Mouse (Mus musculus) embryo, embryonic 9.5 days (tissue): Measurements from ENCODE around the gene Prkg1.
"Not testable (repeated sequence)": the region's sequence is repeated elsewhere in the genome, so short reads cannot be mapped to it uniquely, and the experiment has no call there.

Experiments used
- DNase-seq: peaks from one replicate; pipeline ENCODE4 v3.0.0-alpha.2; 2017; ENCODE audit errors: extremely low spot score

Gene Prkg1

DNA sequence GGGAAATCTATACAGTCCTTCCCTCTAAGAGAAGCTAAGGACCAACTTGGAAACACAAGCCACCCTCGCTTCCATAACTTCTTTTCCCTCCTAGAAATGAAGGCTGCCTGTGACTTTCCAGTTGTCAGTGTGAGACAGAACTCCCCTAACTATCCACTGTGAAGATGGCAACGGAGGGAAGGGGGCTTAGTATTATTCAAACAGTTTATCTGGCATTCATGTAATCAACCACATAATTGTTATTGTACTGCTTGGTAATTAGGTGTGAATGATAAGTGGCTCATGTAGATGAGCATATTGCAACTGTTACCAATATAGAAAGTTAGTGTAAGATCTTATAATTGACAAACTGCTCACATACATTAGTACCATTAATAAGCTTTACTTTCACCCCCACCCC, 333.4 kb downstream of the Prkg1 start:
- DNase-seq: no peak

DNA sequence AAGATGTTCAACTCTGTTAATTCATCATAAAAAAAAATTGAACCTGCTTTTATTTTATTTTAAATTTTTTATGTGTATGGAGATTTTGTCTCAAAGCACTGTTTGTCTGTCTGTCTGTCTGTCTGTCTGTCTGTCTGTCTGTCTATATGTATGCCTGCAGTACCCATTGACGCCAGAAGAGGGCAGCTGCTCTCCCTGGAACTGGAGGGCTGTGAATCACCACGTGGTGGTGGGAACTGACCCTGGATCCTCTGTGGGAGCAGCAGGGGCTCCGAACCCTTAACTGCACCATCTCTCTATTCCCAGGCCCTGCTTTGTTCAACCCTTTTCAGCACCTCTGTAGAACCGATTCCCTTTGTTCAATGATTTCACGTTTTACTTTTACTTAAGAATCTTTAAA, 338.7 kb downstream of the Prkg1 start:
- no peak for DNase-seq

DNA sequence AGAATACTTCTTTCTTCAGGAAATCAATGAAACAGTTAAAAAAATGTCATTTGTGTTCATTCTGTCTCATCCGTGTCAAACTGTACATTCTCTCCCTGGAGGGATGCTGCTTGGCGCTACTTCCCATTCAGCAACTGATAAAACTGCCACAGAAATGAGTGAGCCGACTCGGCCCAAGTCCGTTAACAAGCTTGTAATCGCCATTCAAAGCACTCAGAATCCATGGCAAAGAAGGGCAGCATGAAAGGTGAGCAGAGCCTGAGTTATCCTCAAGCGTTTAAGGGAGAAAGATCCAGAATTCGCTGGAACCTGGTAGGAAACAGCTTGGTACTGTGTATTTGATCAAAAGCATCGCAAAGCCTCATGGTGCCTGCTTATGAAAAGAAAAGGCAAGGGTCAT, 339.6 kb downstream of the Prkg1 start:
- no peak for DNase-seq

DNA sequence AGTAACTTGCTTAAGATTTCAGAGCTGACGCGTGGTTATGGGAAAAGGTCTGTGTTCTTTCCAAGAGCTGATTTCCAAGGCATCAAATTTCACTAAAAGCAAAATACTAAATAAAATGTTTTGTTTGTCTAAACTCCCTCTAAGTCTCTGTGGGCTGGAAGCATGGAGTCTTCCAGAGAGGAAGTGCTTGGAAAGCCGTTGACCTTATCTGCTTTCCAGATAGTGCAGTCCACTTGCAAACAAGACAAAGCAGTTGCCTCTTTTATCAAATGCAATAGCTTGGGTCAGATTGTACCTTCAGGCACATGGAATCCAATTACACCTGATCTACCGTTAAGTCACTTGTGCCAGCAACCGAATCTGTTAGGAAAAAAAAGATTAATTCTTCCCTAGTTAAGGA, 340.5 kb downstream of the Prkg1 start:
- DNase-seq: no peak

DNA sequence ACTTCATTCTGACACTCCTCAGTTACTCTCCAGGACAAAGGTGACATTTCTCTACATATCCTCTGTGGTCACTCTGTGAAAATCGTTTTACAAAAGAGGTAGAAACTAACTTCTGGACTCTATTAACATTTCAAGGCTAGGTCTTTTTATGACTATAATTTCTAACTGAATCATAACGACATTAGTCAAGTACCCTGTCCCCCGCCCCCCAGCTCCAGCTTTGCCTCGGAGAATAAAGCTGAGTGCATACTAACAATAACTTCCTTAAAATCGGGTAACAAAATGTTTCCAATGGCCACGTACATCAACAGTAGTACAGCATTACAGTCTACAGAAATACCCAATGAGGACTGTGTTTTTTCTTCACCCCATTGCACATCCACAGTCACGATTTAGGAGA, 351.3 kb downstream of the Prkg1 start:
- DNase-seq: no peak

DNA sequence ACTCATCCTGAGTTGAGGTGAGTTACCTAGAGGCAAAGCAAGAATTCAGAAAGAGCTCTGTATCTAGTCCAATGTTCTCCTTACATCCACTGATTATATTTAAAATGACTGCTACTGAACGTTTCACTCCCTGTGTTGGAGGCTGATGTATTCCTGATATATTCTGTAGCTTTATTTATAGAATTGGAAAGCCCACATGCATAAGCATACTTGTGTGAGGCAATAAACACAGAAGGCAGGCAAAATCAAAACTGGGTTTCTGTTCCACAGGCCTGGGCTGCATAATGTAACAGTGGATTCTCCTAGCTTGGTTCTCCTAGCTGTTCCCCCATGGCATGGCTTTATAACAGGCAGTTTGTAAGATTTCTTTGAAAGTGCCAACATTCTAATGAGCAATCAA, 368.7 kb downstream of the Prkg1 start:
- DNase-seq: no peak

DNA sequence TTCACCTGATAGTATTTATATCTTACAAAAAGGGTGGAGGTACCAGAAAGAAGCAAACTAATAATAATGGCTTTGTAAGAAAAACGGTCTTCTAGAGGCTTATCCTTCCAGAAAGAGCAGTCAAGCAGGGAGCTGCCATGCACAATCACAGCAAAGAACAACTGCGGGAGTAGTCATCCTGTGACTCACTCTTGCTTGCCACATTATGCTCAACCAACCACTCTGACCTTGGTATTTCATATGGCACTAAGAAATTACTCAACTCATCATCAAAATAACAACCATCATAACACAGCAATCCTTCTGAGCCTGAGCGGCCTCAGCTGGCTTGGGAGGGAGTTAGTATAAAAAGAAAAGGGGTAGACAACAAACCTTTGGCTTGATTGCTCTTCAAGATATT, 379.5 kb downstream of the Prkg1 start:
- no peak for DNase-seq

DNA sequence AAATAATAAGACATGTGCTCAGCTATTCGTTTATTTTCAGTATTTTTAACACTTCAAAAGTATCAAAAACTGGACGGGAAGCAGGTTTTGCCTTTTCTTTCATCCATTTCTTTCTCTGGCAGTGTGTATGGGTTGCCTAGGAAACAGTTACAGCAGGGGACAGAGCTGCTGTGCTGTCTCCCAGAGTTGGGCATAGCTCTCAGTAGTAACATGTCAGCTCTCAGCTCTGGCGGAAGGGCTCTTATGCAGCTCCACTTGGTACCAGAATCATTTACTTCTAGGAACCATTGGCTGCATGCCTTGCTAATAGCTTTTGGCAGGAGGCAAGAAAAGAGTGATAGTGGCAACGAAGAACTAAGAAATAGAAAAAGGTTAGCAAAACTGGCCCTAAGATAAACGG, 381.0 kb downstream of the Prkg1 start:
- no peak for DNase-seq

DNA sequence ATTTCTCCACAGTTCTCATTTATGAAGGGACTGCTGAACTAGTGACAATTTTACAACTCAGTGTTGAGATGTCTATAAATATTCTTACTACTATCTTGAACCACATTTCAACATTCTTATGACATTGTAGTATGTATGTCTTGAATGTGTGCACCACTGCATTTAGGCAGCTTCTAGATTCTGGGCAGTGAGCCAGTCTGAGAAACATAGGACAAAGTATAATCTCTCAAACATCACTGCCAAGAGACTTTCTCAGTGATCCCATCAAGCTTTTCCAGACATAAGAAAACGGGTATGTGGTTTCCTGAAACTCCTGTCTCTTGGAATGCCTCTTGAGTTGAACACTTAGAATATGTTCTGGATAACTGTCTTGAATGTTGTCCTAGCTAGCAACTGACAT, 394.7 kb downstream of the Prkg1 start:
- no peak for DNase-seq

DNA sequence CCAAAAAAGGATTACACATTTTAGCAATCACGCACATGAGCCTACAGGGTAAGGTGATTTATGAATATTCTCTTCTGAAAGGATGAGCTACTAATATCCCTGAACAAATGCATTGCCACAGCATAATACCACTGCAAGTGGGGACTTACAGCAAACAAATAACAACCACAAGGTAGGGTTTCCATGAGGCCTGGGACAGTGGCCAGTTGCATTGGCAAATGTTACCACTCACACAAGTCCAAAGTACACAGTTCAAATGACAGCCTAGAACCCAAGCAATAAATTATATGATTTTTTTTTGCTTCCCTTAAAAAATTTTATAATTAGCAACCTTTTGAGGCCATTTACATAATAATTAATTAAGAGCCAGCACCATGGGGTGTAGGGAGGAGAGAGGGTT, 395.7 kb downstream of the Prkg1 start:
- no peak for DNase-seq

DNA sequence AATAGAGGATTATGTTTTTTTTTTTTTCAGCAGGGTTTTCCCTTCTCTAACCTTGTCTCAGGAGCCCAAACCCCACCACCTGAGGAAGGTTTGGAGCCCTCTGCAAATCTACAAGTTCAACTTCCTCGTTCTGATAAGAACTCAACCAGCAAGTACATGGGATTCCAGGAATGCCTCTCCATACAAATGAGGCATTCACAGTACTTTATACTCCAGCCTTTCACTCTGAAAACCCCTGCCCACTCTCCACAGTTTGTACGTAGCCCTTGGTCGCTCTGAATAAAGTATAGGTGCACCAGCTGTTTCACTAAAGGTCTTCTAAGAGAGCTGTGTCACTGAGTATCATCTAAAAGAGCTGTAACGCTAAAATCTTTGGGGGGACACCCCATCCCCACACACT, 402.8 kb downstream of the Prkg1 start:
- no peak for DNase-seq

DNA sequence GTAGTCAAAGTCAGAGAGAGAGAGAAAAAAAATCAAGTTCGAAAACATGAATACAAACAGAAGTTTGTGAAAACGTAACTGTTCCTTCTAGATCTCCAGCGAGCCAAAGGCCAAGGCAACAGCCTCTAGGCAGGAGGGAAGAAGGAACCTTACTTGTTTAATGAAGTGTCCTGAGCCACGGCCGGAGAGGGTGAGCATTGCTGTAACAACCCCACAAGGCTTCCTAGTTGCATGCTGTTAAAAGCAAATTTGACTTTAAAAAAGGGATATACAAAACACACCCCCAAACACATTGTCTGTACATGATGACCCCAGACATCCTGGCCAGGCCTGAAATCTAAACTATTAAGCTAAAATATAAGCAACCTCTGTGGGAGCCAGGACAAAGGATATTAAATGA, 403.3 kb downstream of the Prkg1 start:
- no peak for DNase-seq

DNA sequence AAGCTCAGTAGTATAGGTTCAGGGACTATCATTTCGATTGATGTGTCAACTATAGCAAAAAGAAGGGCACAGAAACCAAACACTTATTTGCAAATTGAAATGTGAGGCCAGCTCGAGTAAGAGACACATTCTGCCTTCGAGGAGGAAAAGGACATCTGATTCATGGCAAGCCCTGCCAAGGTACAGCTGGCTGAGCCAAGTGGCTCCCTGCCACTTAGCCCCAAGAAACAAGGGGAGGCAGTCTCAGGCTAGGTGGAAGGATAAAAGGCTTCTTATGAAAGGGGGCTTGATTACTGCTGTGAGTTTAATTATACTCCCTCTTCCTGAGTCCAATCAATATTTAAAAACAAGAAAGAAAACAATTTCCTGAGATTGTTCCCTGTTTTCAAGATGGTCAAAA, 403.7 kb downstream of the Prkg1 start:
- no peak for DNase-seq

DNA sequence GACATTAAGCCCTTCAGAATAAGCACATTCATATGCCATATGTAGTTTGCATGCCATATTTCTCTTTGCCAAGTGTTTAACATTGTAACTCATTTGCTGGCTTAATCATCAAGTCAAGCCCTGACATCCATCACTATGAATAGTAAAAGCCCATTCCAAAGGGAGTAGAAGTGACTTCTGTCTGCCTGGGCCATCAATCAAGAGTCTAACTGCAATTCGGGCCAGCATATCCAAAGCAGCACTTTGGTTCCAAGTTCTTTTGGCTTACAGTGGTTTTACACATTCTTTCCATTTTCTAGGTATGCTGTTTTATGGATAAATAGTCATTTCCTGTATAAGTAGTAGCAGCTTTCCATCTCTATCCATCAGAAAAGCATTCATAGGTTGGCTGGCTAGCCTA, 409.9 kb downstream of the Prkg1 start:
- no peak for DNase-seq

DNA sequence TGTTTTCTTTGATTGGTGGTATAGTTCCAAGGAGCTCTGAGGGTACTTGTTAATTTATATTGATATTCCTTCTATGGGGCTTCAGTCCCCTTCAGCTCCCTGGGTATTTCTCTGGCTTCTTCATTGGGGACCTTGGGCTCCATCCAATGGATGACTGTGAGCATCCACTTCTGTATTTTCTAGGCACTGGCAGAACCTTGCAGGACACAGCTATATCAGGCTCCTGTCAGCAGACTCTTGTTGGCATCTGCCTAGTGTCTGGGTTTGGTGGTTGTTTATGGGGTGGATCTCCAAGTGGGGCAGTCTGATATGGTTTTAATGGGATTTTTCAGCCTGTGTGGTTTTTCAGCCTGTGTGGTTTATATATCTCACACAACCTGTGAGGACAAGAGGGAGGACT, 412.0 kb downstream of the Prkg1 start:
- DNase-seq: not testable (repeated sequence)

DNA sequence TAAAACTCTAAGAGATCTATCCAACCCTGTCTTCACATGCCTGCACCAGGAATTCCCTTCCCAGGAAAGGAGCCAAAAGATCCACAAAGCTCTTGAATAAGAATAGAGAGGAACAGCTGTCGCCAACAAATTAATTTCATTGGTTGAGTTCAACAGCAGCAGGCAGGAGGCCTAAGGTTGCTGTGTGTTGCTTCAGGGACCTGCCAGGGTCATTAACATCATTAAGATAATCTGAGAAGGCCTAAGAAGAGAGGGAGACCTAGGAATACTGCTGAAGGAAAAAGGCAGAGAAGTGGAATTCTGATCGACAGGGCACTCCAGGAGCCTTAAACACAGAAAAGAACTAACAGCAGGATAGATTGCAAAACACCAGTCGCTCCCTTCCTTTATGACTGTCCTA, 413.0 kb downstream of the Prkg1 start:
- no peak for DNase-seq

DNA sequence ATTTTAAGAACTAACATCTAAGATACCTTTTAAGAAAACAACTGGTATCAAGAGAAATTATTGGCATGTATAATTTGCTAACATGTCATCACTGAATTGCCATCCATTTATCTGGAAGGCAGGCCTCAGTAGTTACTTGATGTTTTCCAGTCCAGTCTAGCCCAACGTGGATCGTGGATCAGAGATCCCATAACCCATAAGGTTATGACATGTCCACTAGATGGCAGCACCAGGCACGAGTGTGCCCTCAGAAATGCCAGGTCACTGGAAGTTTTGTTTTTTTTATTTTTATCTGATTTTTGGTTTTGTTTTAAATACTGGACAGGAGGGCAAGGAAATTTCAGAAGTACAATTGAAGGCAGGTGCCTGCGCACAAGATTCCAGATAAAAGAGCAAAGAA, 422.7 kb downstream of the Prkg1 start:
- peak; percentile 54 for DNase-seq

DNA sequence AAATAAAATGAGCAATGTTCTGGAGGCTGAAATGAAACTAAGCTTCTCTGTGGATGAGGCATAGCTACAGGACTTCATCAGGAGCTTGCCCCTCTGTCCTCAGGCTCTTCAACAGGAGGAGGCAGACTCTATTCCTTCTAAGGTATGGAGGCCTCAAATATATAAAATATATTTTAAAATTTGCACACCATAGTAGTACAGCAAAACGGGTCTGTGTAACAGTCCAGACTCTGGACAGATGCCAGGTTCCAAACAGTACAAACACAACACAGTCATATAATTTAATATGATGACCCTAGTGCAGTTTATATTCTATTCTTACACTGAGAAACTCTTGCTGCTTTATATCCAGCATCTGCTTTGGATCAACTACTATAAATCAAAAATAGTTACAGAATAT, 423.9 kb downstream of the Prkg1 start:
- DNase-seq: no peak

DNA sequence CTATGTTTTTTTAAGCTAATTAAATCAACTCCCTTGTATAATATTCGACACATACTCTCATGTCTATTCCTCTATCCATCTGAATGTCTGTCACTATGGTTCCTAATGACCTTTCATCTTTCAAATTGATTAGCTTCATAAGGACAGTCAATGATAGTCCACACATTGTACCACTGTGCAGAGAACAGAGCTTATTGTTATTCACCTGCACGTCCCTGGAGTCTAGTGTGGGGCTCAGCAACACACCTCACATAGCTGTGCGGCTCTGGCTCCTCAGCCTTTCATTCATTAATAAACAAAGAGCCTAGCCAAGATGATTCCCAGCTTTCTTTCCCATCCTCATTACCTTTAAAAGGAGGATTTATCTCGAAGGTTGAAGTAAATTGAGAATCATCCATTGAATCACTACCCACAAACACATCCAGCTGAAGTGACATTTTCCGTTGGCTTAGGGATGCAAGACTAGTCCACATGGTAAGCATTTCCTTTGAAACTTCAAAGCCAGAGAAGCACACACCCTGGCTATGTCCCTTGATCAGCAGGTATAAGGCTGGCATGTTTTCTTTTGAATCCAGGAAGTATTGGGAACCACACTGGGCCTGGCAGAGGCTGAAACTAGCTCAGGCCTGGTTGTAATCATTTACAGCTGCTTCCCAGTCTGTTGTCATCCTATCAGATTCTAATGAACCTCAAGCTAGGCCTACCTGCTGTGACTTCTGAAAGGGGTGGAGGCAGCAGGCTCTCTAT, 426.3 kb downstream of the Prkg1 start:
- DNase-seq: no peak

DNA sequence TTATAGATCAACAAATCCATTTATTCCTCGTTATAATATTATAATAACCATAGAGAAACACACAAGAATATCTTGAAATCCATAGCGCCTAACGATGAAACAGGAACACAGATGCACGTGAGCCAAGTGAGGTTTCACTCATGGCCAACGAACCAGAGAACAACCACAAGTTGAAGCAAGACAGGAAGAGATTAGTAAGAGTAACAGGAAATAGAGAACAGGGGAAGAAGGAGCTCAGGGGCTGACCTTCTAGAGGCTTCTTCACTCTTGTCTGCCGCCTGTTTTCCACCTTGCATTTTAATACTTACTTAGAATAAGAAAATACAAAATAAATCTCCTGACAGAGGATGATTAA, 427.0 kb downstream of the Prkg1 start:
- DNase-seq: no peak

DNA sequence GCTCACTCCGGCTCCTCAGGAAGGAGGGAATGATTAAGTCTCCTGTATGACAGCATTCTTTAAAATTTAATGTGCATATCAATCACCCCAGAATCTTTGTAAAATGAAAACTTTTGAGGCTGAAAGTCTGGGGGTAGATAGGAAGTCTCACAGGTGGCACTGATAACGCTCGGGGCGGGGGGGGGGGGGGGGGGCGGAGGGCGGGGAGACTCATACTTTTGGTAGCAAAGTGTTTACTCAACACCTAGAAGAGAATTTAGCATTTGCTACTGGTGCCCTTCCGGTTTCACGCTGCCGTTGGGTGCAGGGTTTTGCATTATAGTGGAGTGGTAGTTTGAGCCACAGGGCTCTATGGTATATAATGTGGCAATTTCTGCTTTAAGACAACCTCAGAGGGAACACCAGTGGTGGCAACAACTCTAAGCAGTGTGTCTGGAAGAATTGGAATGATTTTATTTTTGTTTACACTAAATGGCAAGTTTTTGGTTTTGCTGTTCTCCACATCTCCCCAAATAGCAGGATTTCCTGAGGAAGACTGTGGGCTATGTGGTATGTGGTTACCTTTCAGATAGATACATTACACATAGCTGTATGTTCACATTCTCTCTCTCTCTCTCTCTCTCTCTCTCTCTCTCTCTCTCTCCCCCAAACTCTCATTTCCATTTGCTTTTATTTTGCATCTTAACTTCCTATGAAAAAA, 427.5 kb downstream of the Prkg1 start:
- DNase-seq: no peak

DNA sequence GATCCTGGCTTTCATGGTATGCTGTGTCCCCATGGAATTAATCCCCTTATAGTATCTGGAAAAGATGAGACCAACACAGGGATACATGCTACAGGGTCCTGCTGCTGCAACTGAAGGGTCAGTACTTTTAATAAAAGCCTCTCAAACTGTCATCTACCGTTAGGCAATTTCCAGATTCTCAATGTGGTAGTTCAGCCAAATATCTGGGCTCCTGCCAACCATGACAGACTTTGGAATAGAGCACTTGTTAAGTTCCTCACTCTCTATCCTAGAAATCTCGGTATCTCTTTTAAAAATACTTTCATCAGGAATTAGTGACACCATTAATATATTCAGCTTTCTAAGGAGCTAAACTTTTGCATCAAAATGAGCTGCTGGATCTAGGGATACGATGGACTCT, 428.5 kb downstream of the Prkg1 start:
- no peak for DNase-seq

DNA sequence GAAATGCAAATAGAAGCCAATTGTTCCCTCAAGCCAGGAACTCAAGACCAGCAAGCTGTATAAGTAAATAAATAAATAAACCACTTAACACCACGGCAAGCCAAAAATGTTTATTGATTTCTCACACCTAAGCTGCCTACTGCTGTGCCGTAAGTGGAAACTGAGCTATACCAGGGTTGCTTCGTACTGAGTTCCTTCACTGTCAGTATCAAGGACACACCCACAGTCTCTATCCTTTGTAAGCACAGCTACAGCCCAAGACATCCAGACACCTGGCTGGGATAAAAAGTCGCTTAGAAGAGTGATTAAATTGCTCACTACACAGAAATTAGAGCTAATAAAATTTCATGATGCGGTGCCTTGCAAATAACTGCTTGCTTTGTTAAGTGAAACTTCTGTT, 434.9 kb downstream of the Prkg1 start:
- DNase-seq: no peak

DNA sequence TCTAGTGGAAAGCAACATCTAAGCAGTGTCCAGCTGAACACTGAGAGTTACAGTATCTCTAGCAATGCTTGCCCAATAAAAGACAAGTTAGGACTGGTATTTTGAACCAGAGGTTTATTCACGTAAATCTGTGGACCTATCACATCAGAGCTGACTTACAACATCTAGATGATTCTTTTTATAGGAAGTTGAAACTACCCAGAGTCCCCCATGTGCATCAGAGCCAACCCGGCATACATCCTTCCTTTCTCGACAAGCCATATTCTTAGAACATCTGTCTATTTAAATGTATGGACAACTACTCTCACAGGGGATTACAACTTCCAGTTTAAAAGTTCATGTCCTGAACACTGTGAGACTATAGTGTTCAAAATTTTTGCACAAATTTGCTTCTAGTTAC, 460.1 kb downstream of the Prkg1 start:
- no peak for DNase-seq
